Mouse (Mus musculus) heart, adult 8-10 months (tissue): ENCODE measurements around the gene Itga4. TPM values are rescaled to one million over a fixed set of nuclear protein-coding genes. Genes with fewer than 3 reads are reported as not detected.

Experiments used
- DNase-seq: peaks from one replicate; pipeline ENCODE4 v3.0.0; 2022; ENCODE audit warnings: low spot score
- total RNA-seq, 4 experiments: library from RNA; stranded (reverse); gene quantifications; 2 replicates each; pipeline ENCODE4 v1.2.4; 2022

Itga4 gene
- total RNA-seq, 4 experiments from 2014 or later = 1.1 to 2.7 (median 1.3) TPM

- no peak for DNase-seq
Measured at GRCm38 (mm10) chr2:79352100-79352802, 97.0 kb downstream of the Itga4 start.

DNA sequence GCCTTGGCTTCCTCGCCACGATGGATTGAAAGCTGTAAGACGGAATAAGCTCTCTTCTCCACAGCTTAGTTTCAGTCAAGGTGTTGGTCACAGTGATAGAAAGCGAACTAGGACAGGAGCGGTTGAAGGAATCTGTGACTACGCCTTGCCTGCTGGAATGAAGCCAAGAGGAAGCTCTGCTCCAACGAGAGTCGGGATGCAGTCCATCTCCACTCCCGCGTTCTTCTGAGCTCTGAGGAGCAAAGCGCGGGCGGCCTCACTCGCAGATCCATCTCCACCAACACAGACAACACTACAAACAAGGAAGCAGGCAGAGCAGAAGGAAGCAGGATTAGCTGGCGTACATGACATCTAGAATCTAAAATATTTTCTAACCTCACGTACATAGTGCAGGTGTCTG, 99.5 kb downstream of the Itga4 start:
- no peak for DNase-seq

DNA sequence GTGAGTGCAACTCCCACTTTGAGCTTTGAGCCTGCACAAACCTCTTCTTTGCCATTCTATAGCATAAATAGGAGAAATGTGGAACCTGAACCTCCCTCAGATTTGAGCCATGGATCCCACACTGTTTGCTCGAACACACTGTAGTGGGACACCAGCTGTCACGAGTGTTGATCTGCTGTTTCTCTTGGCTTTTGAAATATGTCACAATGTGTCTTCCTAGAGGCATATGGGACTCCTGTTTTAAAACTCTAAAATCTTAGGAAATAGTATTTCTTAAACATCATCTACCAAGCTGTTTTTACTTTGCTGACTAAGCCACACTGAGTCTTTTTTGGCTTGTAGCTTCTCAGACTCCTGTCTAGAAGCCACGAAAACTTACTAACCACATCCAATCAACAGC, 102.6 kb downstream of the Itga4 start:
- DNase-seq = no peak

DNA sequence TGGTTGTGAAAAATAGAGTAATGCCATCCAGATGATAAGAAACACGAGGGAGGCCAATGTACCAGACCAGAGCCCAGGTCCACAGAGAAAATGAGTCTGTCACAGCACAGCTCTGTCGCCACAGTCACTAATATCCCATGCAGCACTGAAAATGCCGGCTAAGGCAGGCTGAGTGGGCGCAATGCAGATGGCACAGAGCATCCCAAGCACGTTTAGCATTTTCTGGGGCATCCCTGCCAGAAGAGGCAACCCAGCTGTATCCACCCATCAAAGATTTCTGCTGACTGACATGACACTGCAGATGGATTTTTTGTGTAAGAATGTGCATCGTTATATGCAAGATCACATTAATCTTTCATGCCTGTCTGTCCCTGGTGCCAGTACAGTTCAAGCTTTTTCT, 106.8 kb downstream of the Itga4 start:
- no peak for DNase-seq

- DNase-seq = no peak
Measured at GRCm38 (mm10) chr2:79363920-79364319, 108.7 kb downstream of the Itga4 start.

DNA sequence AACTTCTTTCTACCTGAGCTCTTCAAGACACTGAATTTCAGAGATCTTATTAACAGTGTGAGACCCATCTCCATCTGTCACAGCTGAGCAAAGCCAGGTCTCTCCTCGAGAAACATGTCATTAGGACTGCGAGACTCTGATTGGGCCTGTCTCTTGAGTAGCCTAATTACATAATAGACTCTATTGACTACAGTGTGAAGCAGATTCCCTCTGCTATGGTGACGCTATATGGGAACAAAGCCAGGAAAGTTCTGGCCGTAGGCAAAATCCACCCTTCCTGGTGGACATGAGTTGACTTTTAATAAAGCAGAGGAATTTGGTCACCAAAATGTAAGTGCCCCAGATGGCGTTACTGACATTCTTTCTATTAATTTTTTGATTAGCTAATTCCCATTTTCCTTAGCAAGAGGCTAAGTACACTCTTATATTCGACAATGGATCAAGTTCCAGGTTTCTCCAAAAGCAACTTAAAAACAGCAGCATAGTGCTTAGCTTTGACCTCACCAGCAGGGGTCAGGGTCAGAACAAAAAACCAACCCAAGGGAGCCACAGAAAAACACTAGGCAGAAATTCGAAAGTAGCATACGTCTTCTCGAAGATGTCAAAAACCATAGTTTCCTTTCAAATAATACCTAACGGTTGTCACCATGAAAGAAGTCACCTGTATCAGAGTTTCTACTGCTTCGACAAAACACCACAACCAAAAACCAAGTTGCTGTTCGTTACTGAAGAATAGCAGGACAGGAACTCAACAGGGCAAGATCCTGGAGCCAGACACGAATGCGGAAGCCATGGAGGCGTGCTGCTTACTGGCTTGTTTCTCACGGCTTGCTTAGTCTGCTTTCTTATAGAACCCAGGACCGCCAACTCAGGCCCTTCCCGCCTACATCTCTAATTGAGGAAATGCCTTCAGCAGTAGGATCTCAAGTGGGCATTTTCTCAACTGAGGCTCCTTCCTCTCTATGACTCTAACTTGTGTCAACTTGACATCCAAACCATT, 112.5 kb downstream of the Itga4 start:
- DNase-seq = no peak

DNA sequence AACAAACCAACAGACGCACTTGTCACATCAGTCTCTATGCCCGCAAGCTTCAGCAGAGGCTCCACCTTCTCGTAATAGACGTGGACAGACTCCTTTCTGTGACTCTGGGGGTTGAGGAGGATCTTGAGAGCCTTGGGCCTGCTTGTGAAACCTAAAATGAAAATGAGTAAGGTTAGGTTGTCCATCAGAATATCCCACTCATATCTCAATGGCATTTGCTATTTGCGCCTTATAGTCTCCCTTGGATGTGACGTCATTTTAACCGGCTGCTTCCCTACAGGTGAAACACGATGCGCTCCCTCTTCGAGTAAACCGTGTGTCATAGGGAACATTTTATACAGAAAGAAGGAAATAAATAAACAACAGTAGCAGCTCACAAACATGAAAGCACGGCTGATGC, 113.4 kb downstream of the Itga4 start:
- no peak for DNase-seq

- DNase-seq = no peak
Measured at GRCm38 (mm10) chr2:79369061-79369524, 113.9 kb downstream of the Itga4 start.

DNA sequence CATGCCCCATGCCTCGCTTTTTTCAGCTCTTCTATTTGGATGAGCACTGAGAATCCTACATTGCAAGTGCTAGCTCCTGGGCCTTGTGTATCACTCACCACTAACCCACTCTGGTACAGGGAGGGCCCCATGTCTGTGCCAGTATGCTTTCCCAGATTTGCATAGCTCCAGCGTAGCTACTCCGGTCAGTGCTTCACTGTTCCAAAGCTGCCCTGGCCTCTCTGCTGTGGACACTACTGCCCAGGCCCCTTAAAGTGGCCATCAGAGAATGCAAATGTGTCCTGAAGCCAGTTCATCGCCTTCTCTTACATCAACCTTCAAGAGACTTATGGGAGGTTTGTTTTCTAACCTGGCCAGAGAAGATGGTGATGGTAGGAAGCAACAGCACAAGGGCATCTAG, 114.7 kb downstream of the Itga4 start:
- no peak for DNase-seq

GRCm38 (mm10) chr2:79370711-79371312, 115.6 kb downstream of the Itga4 start:
- DNase-seq = peak; percentile 59

GRCm38 (mm10) chr2:79371326-79372153, 116.3 kb downstream of the Itga4 start:
- DNase-seq = no peak

DNA sequence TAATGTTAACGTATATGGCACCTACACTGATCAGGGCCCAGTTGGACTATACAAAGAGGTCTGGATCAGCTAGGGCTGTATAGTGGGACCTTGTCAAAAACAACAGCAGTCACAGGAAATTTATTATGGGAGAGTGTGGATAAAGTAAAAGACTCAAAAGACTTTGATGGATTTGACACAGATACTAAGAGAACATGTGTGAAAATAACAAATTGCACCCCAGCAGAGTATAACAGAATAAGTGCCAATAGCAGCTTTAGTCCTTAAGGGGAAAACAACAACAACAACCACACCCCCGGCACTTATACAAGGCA, 116.9 kb downstream of the Itga4 start:
- DNase-seq = no peak

GRCm38 (mm10) chr2:79372486-79373200, 117.4 kb downstream of the Itga4 start:
- peak; percentile 20 for DNase-seq

- DNase-seq = no peak
Measured at GRCm38 (mm10) chr2:79378346-79379086, 123.3 kb downstream of the Itga4 start.

- DNase-seq = no peak
Measured at GRCm38 (mm10) chr2:79379087-79380041, 124.1 kb downstream of the Itga4 start.
